Mouse (Mus musculus) G1E (cell line): Measurements from ENCODE around the gene Kctd14.

ENCODE experiments used
- CTCF ChIP-seq: IDR thresholded peaks from 2 replicates; pipeline ENCODE4 v1.5.1; 2012; ENCODE audit warnings: low read depth, low read length, inconsistent platforms, mixed read lengths
- GATA1 ChIP-seq: IDR thresholded peaks from 2 replicates; pipeline ENCODE4 v1.6.1; 2012; ENCODE audit warnings: borderline replicate concordance, low read length, inconsistent platforms, mixed read lengths
- TAL1 ChIP-seq: conservative IDR thresholded peaks from 2 replicates; pipeline ENCODE4 v1.6.1; 2012; ENCODE audit warnings: low read depth, low read length, inconsistent platforms, mixed read lengths

DNA sequence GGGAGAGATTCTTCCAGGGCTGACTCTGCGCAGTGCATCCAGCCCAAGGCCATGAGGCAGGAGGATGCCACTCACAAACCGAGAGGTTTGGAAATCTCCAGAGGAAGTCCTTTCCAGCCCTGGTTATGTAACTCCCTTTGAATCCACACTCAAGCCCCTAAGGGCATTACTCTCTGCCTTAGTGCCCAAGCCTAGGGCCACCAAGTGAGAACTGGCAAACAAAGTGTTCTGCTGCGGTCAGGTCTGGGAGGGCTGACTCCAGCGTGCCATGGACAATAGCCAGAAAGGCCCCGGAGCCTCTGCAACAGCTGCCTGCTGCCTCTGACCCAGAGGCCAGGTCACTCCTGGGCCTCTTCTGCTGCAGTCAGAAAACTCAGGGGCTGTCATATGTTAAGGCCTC is 32.4 kb upstream of the Kctd14 start:
- TF ChIP-seq CTCF: no peak
- no peak for TF ChIP-seq GATA1
- TF ChIP-seq TAL1: no peak
